Mouse (Mus musculus): ENCODE data around the gene Unc93a. TPM values are rescaled to one million over a fixed set of nuclear protein-coding genes. Genes with fewer than 3 reads are reported as not detected.

The Unc93a gene
- 2.1 TPM in 2 replicates for total RNA-seq (2023)

DNA sequence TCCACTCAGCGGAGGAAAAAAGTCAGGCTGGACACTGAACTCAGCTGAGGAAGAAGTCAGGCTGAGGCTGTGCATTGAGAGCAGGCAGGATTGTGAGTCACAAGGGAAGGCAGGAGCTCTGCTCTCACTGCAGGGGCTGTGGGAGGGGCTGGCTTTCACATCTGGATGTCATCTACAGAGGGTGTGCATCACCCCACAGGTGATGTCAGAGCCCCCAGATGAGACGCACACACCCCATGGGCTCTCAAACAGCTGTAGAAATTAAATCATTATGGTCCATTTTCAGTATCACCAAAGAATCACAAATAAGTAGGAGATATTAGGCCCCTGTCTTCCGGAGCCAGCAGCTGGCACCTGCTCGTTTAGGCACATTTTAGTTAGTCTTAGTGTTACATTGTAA is at the start of gene Unc93a:
Gene Unc93a (minus strand): TSS at position 101 of the 400 bp plus-strand sequence.

DNA sequence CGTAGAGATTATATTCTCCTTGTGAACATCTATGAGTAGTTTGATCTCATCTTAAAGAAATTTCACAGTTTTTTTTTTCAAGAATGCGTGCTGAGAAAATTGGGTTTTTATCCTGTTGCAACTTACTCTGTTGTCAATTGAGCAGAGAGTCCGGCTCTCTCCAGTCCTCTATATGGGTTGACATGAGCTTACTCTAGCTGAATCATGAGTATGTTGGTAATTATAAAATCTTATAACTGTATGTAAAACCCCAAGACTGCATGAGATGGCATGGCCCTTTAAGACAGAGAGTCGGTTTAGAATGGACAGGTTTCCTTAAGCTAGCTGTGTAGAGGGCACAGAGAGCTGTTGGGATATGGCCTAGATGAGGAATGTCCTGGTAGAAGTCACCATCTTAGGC is 70.8 kb downstream of the Unc93a start, which contains the start of gene Tcp10b:
Gene Tcp10b (plus strand): TSS at position 301 of the 400 bp plus-strand sequence.

Other genes starting within 250 kb of the Unc93a start
- not detected in 2 replicates for gene Pnldc1, start 221.6 kb downstream of the Unc93a start, total RNA-seq (2023)
- gene Tcp1, start 216.1 kb downstream of the Unc93a start, total RNA-seq (2023), result 90.3 and 93.7 TPM in 2 replicates
- gene Mrpl18, start 215.5 kb downstream of the Unc93a start, total RNA-seq (2023), result 43.5 and 47.2 TPM in 2 replicates
- gene Acat3, start 191.2 kb downstream of the Unc93a start, total RNA-seq (2023), result not detected in 2 replicates
- 5.7 and 6.4 TPM in 2 replicates for gene Acat2, start 171.1 kb downstream of the Unc93a start, total RNA-seq (2023)
- 73.5 and 94.9 TPM in 2 replicates for gene Wtap, start 137.6 kb downstream of the Unc93a start, total RNA-seq (2023)
- 82.3 and 118 TPM in 2 replicates for gene Sod2, start 125.0 kb downstream of the Unc93a start, total RNA-seq (2023)
- 0.41 and 1.5 TPM in 2 replicates for gene Gpr31b, start 79.5 kb downstream of the Unc93a start, total RNA-seq (2023)
- not detected in 2 replicates for gene Tcp10b, start 70.7 kb downstream of the Unc93a start, total RNA-seq (2023)
- not detected in 2 replicates for gene Smok2a, start 89.4 kb upstream of the Unc93a start, total RNA-seq (2023)
- gene Smok2b, start 98.4 kb upstream of the Unc93a start, total RNA-seq (2023), result not detected in 2 replicates
- not detected in 2 replicates for gene Tcp10c, start 222.8 kb upstream of the Unc93a start, total RNA-seq (2023)